Mouse (Mus musculus): ENCODE data around the gene Nrcam. TPM values are rescaled to one million over a fixed set of nuclear protein-coding genes. Genes with fewer than 3 reads are reported as not detected.
"Not testable (repeated sequence)": the region's sequence is repeated elsewhere in the genome, so short reads cannot be mapped to it uniquely, and the experiment has no call there.

Nrcam gene
- total RNA-seq (2021): 1 to 10 TPM; 4.4 to 9.3 TPM
- long read RNA-seq, experiment 1: 0 reads
- long read RNA-seq, experiment 2, partial matches to known transcripts: 1 of 5 reads
- long read RNA-seq, experiment 2, other reads (novel, unspliced or antisense): 4 of 5 reads

DNA sequence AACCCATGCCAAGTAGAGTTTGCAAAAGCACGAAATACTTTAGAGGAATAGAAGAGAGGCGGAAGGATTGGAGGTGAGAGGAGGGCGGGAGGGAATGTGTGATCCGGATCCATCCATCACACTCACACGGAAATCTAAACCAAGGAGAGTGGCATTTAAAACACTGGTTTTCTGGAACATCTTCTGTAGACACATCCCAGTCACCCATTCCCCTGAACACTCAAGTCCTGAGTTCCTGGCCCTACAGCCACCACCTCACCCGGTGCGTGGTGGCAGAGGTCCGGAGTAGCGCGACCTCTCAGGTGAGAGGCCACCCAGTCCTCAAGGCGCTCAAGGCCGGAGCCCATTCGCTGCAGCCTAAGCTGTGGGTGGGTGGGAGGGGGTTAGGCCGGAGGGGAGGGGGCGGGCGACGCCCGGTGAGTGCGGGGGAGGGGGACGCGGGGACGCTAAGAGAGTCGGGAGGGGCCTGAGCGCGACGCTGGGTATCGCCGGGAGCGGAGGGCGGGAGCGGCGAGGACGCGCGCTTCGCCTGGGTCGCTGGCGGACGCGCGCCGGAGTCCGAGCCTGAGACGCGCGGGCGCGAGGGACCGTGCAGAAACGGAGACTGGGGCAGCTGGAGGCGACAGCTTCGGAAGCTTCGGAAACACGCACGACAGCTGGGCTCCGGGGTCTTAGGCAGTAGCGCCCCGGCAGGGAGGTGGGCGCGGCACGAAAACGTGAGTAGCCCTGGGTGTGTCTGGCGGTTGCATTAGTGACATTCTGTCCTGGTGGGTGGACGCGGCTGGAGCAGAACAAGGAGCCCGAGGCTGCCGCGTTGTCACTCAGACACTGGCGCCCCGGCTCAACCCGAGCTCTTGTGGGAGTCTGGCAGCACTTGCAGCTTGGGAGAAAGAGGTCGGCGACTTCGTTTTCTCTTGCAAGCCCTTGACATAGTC lies at the start of gene Nrcam:
Gene Nrcam, plus strand, starts transcription at position 505 of the 935 bp plus-strand sequence.
- DNase-seq (ENCODE audit: low spot score in 2 of 2): peak; percentile 35 to 37

DNA sequence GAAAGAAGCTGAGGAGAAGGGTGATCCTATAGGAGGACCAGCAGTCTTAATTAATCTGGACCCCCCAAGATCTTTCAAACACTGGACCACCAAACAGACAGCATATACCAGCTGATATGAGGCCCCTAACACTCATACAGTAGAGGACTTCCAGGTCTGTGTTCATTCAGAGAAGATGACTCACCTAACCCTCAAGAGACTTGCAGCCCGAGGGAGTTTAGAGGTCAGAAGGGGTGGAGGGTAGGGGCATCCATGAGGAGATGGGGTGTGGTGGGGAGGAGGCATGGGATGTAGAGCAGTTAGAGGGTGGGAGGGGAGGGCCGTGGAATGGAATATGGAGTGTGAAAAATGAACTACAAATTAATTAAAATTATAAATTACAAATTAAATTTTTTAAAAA lies 48.5 kb upstream of the Nrcam start:
- not testable (repeated sequence) for DNase-seq (ENCODE audit: low spot score in 2 of 2)

DNA sequence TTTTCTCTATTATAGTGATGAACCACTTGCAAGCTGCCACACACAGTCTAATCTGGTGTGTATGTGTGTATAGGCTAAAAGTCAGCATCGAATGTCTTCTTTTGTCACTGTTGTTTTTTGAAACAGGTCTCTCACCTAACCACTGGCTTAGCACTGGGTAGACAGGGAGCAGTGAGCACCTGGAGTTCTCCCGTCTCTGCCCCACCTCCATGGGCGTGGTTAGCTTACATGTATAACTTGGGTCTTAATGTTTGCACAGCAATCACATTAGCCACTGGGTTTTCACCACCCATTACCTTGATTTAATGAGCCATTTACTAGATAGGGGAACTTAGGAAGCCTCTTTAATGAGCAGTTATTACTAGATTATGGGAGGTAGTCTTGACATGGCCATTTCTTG lies 47.2 kb upstream of the Nrcam start:
- no peak for DNase-seq (ENCODE audit: low spot score in 2 of 2)

DNA sequence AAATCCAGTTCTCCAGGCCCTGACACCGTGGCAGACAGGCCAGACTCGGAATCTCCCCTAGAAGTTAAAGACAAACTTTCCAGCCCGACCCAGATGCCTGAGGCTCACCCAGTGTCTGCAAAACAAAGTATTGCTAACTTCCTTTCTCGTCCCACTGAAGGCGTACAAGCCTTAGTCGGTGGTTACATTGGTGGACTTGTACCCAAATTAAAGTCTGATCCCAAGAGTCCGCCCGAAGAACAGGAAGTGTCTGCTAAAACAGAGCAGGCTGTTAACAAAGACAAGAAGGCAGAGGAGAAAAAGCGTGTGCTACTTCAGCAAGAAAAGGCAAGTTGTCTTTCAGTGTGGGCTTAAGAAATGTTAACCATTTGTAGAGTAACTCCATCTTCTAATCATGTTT lies 45.3 kb upstream of the Nrcam start:
- DNase-seq (ENCODE audit: low spot score in 2 of 2): no peak

DNA sequence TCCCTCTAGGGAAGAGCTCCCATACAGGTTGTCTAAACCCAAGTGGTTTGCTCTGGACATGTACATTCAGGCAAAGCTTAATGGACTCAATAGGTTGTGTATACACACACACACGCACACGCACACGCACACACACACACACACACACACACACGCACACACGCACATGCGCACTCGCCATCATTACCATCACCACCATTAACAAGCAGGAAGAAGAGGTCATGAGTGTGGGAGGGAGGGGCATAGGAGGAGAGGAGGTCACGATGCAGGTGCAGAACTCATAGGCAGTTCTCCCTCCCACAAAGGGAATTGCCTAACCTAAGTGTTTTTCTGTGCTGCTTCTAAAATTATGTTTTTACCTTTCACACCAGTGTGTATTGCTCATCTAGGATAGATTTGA lies 41.7 kb upstream of the Nrcam start:
- DNase-seq (ENCODE audit: low spot score in 2 of 2): no peak

DNA sequence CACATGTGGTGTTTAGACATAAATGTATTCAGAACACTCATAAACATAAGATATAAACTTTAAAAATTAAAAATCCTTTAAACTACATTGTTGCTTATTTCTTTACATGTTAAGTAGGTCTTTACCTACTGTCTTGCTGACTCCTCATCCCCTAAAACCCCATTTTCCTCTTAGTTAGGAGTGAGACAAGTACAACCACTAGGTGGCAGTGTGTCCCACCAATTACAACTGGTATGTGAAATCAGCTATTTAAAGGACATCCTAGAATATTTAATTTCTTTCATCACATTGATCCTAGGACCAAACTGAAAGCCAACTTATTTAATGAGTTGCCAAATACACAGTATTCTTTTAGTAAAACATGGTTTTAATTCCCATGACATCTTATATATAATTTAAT lies 36.4 kb upstream of the Nrcam start:
- peak; percentile 55 to 58 for DNase-seq (ENCODE audit: low spot score in 2 of 2)

DNA sequence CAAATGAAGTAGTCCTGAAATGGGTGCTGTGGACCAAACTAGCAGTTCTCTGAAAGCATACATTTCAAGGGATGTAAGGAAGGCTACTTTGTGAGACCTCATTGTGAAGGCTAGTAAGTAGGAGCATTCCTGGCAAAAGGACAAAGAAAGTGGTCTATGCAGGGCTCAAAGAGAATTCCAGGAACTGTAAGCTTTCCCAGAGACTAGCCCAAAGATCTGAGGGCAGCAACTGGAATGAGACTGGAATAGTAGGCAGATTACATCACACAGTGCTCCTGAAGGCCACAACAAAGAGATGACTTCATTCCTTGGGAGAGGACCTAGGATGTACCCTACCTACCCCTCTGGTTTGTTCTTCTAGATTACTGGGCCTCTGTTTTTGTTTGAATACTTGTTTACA lies 27.9 kb upstream of the Nrcam start:
- DNase-seq (ENCODE audit: low spot score in 2 of 2): no peak

DNA sequence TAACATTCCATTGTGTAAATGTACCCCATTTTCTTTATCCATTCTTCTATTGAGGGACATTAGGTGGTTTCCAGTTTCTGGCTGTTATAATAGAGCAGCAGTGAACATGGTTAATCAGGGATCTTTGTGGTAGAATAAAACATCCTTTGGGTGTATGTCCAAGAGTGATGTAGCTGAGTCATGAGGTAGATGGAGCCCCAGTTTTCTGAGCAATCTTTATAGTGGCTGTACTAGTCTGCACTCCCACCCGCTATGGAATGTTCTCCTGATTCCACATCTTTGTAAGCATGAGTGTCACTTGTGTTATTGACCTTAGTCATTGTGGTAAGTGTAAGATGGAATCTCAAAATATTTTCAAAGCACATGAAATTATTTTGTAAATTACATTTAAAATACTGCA lies 24.7 kb upstream of the Nrcam start:
- no peak for DNase-seq (ENCODE audit: low spot score in 2 of 2)

DNA sequence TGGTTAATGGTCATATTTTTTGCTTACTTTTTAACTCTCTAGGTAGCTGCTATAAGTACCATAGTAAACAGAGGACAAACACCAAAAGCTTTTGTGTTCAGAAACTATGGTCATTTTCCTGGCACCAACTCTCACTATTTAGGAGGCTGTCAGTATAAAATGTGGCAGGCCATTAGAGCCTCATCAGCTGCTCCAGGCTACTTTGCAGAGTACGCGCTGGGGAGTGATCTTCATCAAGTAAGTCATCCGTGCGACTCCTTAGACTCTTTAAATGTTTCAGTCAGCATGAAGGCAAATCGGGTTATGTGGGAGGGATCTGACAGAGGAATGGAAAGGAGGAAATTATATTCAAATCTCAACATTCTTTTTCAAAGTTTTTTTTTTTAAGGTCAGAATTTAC lies 23.8 kb upstream of the Nrcam start:
- DNase-seq (ENCODE audit: low spot score in 2 of 2): no peak

DNA sequence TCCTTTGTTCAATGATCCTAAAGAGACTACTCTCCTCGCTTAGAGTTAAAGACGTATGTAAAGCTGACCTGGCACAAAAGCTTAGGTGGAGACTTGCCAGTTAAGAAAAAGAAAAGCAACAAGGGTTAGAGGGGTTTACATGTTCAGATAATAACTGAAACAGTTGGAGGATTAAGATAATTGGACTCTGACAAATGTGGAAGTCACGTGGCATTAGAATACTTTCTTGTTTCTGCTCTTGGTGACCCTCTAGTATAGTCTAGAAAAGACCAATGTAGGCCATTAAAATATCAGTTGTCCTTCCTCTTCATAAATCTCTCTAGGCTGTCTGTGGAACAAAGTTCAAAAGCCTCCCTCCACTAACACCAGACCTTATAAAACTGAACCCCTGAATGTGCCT lies 20.5 kb upstream of the Nrcam start:
- no peak for DNase-seq (ENCODE audit: low spot score in 2 of 2)

DNA sequence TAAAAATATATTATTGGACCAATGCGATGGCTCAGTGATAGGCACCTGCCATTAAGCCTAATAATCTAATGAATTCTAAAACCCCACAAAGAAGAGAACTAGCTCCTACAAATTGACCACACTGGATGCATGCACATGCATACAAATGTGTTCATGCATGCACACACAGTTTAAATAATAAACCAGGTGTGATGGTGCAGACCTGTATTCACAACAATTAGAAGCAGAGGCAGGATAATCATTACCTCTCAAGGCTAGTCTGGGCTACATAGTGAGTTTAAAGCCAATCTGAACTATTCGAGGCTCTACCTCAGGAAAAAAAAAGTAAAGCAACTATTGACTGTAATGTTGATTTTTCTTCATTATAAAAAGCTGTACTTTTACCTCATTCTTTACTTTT lies 13.5 kb upstream of the Nrcam start:
- DNase-seq (ENCODE audit: low spot score in 2 of 2): no peak

DNA sequence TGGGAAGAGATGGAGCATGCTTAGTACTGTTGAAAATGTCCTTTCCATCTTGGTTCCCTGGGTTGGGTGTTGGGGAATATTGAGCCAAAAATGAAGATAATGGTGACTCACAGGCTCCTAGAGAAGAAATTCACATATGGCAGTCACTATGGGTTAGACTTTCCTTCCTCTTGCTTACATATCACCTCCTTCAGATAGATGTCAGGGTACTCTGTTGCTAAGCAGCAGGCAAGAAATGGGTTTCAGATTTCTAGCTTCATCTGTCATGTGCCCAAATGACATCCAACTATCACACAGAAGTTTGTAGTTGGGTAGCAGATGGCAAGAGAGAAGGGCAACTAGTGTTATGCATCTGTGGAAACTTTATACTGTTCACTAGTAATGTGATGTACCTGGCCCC lies 3.6 kb upstream of the Nrcam start:
- no peak for DNase-seq (ENCODE audit: low spot score in 2 of 2)

DNA sequence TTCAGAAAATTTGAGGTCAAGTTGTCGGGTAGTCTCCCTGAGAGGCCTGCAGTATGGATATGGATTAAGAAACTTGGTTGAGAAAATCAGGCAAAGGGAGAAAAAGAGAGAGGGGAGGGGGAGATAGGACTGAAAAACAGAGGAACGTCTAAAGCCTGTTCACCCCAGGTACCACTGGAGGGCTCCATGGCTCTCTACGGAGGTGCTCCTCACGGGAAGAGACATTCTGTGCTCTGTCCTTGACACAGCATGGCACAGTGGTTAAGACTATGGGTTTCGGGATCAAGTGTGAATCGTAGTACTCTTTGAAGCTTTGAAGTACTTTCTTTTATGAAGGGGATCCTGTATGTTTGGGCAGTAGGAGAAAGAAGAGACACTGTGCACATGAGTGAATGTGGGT lies 1.2 kb upstream of the Nrcam start:
- DNase-seq (ENCODE audit: low spot score in 2 of 2): no peak

DNA sequence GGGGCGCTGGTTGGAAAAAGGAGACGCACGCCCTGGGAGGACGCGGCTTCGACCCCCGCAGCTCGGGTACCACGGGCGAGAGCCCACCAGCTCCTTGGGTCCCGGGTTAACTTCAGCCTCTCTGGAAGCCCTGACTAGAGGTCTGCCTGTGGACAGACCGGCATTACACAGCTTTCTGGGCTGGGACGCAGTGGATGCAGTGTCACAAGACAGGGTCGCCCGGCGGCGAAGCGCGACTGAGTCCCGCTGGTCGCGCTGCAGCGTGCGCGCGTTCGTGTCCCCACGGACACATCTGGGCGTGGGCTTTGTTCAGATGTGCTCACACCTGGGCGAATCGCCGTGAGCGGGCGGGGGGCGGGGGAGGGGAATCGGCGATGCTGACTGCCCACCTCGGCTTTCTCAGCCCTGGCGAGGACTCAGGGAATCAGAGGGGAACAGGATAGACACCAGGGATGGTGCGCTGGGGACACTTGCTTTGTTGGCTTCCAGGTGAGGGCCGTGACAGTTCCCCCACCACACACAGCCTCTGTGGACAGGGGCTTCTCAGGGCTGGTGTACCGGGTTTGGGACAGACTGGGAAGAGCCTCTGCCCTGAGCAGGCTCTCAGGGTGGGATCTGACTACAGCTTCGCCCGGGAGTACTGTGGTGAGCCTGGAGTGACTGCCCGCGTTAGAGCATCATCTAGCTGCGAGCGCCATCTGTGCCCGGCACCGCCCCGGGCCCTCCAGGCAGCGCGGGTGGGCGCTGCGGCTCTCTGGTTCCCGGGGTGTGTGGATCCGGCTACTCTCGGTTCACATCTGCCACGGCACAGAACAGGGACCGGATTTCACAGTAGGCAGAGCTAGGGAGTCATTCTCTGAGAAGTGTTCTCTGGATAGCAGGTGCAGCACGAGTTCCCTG lies 881 bp downstream of the Nrcam start:
- DNase-seq (ENCODE audit: low spot score in 2 of 2): peak in 1 of 2 experiments; percentile 5

DNA sequence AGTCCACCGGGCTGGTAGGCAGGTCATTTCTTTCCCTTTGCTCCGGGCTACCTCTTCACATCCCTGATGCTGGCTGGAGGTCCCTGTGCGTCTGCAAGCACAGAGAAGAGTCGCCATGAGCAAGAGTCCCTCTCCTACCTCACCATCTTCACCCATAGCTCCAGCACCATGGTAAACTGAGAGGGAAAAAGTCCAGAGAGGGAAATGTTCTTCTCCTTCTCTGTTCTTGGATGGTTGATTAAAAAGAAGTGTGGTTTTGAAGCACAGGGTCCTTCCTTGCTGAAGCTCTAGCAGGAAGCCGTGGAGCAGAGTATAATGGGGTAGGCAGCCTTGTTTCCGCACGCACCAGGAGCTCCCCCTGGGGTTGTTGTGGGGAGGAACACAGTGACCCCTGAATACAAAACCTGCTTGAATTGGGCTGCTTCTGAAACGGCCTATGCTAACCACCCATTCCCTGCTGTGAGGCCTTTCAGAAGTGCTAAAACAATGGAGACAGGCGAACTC lies 1.6 kb downstream of the Nrcam start:
- DNase-seq (ENCODE audit: low spot score in 2 of 2): no peak

DNA sequence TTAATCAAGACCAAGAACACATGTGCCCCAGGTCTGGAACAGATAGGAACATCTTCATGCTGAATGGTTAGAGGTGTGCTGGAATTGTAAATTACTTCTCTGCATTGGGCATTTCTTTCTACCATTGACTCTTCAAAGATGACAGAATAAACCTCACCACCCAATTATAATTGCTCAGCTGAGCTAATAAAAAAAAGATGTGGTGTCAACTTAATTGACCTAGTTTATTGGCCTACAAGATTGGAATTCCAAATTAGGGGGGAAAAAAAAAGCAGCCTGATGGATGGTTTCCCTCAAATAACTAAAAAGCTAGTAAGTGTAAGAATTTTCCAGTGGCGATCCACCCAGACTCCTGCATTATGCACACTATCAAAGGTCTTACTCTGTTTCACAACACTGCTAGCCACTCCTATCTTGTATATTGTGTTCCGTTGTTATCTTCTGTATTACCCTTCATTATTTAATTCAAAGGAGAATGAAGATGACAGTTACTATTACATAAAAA lies 8.5 kb downstream of the Nrcam start:
- no peak for DNase-seq (ENCODE audit: low spot score in 2 of 2)

DNA sequence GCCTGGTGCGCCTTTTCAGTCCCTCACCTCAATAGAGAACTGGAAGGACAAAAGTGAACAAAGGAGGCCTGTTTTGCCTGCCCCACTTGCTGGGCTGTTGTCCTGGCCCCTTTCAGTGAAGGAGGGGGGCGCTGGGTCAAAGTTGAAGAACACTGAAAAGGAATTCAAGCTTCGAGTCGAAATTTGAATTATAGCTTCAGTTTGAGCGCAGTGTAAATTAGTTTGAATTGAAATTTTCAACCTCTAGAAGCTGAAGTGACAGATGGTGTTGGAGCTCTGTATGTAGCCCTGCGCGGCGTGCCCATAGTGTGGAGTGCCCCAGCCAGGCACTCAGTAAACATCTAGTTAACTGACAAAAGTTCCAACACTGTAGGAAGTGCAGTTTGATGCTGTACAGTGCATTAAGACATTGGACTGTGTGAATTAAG lies 9.5 kb downstream of the Nrcam start:
- DNase-seq (ENCODE audit: low spot score in 2 of 2): no peak

DNA sequence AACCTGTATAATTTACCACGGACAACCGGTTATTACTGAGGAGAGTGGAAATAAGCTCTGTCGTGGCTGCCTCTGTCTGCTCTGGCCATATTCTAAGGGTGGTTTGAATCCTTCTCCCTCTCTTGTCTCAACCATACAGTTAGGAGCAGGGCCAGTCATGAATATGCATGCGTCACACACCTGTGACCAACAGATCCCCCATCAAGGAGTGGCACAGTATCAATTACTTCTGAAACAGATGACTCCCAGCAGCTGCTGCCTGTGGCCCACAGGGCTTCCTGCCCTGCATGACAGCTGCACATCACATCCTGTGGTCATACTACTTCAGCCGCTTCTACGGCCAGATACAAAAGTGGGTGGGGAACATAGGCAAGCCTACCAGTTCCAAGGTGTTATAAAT lies 15.4 kb downstream of the Nrcam start:
- no peak for DNase-seq (ENCODE audit: low spot score in 2 of 2)

DNA sequence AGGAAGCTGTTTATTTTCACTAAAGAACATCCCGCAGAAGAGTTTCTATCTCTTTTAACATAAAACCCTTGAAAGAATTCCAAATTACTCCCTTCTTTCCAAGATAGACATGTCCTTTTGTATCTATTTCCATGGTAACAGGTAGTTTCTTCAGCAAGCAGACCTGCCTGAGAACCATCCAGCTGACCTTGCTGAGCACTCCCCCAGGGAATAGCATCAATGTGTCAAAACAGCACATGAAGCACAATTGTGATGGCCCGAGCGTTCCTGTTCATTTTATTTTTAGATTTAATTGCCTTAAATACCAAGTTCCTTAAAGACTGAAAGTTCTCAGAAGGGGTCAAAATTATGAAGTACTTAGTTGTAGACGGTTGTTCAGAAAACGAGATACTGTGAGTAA lies 16.6 kb downstream of the Nrcam start:
- DNase-seq (ENCODE audit: low spot score in 2 of 2): no peak

DNA sequence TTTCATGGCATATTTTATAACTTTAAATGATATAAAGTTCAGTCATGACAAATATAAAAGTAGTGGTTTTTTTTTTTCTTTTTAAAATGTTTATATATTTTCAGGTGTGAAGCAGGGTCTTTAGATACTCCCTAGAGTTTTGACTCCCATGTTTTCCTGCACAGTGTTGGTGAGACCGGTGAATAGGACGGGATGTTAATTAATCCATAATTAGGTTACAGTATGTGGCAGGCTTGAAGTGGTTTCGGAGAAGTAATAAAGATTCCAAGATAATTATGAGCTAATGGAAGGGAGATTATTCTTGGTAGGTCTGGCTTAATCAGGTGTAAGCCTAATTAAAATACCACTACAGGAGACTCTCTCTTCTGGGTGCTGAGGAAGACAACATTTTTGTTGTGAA lies 17.5 kb downstream of the Nrcam start:
- no peak for DNase-seq (ENCODE audit: low spot score in 2 of 2)

DNA sequence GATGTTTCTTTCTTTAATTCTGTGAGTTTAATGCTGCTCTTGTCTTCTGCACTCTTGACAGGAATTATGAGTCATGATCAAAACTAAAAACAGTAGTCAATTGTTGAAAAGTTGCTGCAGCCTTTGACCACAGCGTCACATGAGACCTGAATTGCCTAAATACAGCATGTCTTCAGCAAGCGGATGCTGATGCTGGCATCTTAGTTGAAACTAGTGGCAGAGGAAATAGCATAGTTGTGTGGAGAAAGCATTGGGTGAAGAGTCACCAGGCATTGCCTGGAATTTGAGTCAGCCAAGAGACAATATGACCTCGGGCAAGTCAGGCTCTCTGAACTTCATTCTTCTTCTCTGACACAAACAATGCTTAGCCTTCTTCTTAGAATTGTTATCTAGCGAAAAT lies 26.4 kb downstream of the Nrcam start:
- DNase-seq (ENCODE audit: low spot score in 2 of 2): no peak

Data from adrenal gland, adult 18-20 months (tissue).